8 mouse cellular contexts compared by ENCODE assay signal in genomic region chr5:144753041-144753440, GRCm38 (mm10). TPM values are rescaled to one million over a fixed set of nuclear protein-coding genes. Genes with fewer than 3 reads are reported as not detected.
A peak's percentile ranks its signal among the peaks of the same experiment; 100 is the strongest.
DNase-seq lines count a peak whose midpoint lies in the region; TF ChIP-seq lines count a peak whose summit lies in the region.
"Had no signal": no experiment of that assay in that cellular context is flagged by ENCODE, and none has a peak within 500 bp of the region (broad histone marks: within the 10 kb centered on the region; RNA-seq: fewer than 3 reads in every experiment).

No protein-coding gene starts in this region.

- peak; percentile 11; the same call in 1 of the 2 replicates for TF ChIP-seq CTCF in testis, adult 2 months (IDR thresholded peaks at IDR 0.05; ENCODE audit: control insufficient read depth, insufficient read depth, insufficient replicate concordance, low read depth, low read length)

- no peak for TF ChIP-seq POLR2A in testis, adult 2 months (IDR thresholded peaks at IDR 0.05; ENCODE audit: control insufficient read depth, low read depth, low read length)

- no peak overlapping the region for H3K4me3 ChIP-seq in testis, adult 2 months (ENCODE audit: control insufficient read depth, low read depth, low read length)
- H3K4me3 ChIP-seq: heart, embryonic 15.5 days had no signal

- DNase-seq in testis, postnatal 14 days (ENCODE audit: low spot score), result no peak
- DNase-seq in adipocyte (ENCODE audit: low spot score), result peak; percentile 61
- DNase-seq in embryo, embryonic 9.5 days (ENCODE audit: extremely low spot score), result peak; percentile 44
- peak; percentile 14 for DNase-seq in large intestine, adult 2 months (ENCODE audit: low read depth, low spot score)
- peak; percentile 57 for DNase-seq in lung, postnatal 14 days
- DNase-seq in telencephalon, adult 2 months (ENCODE audit: low read depth, low spot score), result peak; percentile 77

- H3K36me3 ChIP-seq in testis, adult 2 months (ENCODE audit: control insufficient read depth, insufficient read depth, low read length), result no peaks in the 10 kb centered on the region
- H3K36me3 ChIP-seq: heart, embryonic 15.5 days had no signal

- peaks cover 5% of the 10 kb centered on the region for H3K4me1 ChIP-seq in testis, adult 2 months (ENCODE audit: control insufficient read depth, insufficient read depth, low read length)

- no peaks in the 10 kb centered on the region for H3K27me3 ChIP-seq in testis, adult 2 months (ENCODE audit: control insufficient read depth, insufficient read depth, low read length)
- H3K27me3 ChIP-seq: heart, embryonic 15.5 days had no signal

- 42% methylated on average over 7 of the region's 7 CpGs for WGBS in large intestine, adult 2 months

- no peak overlapping the region for H3K27ac ChIP-seq in testis, adult 2 months (ENCODE audit: control insufficient read depth, insufficient read depth, low read depth, low read length)
- H3K27ac ChIP-seq: heart, embryonic 15.5 days had no signal

RNA-seq across cellular contexts. Expression of gene Tmem130, which starts 8.6 kb away (rescaled TPM):
- polyA plus RNA-seq in testis, adult 2 months (2012; rRNA removed), result 21.9 and 22.7 TPM in 2 replicates
- polyA plus RNA-seq in large intestine, adult 2 months (2012; rRNA removed), result 1.2 and 1.5 TPM in 2 replicates

RNA-seq across cellular contexts. Expression of gene Trrap, which starts 14.5 kb away (rescaled TPM):
- polyA plus RNA-seq in testis, adult 2 months (2012; rRNA removed), result 107 and 109 TPM in 2 replicates
- 55.6 and 62.4 TPM in 2 replicates for polyA plus RNA-seq in large intestine, adult 2 months (2012; rRNA removed)
